Mouse (Mus musculus): ENCODE measurements around the gene Slc15a5.

DNA sequence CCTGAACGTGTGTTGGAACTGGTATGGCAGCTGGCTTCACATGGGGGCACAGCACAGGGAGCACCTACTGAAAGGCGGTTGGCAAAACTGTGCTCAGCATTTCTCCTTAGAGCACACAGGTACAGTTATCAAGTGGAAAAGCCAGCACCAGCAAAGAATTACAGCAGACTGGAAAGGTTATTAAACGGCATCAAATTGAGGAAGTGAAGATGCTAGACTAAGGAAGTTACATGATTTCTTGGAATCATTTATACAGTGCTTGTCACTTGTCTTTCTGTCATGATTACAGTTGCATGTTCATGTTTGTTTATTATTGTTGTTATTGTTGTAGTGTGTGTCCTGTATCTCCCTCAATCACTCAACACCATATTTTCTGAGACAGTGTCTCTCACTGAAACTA, 15.3 kb upstream of the Slc15a5 start:
- no peak for TF ChIP-seq POLR2A (IDR thresholded peaks at IDR 0.05; ENCODE audit: insufficient read length, low read depth)
- no peak for TF ChIP-seq TCF12 (IDR thresholded peaks at IDR 0.05; ENCODE audit: insufficient read depth, poor library complexity, severe bottlenecking)
- TF ChIP-seq USF1 (IDR thresholded peaks at IDR 0.05; ENCODE audit: low read depth) = no peak
- TF ChIP-seq MYOD1 (IDR thresholded peaks at IDR 0.05; ENCODE audit: control insufficient read depth in 1 of 3, insufficient read length in 2 of 3, low read depth in 2 of 3) = no peak
- no peak for TF ChIP-seq REST (IDR thresholded peaks at IDR 0.05; ENCODE audit: insufficient read depth, insufficient read length)
- TF ChIP-seq MAX (IDR thresholded peaks at IDR 0.05; ENCODE audit: low read depth) = no peak
- TF ChIP-seq CEBPB (IDR thresholded peaks at IDR 0.05; ENCODE audit: insufficient read depth, poor library complexity, severe bottlenecking) = no peak
- no peak for TF ChIP-seq E2F4 (IDR thresholded peaks at IDR 0.05; ENCODE audit: insufficient read depth)
- no peak for TF ChIP-seq POLR2AphosphoS2 (IDR thresholded peaks at IDR 0.05; ENCODE audit: insufficient read length, low read depth)
